ENCODE assay signal across 10 mouse cellular contexts in genomic region chr6:142414597-142414996, GRCm38 (mm10). TPM values are rescaled to one million over a fixed set of nuclear protein-coding genes. Genes with fewer than 3 reads are reported as not detected.
DNase-seq lines count a peak whose midpoint lies in the region; ATAC-seq and TF ChIP-seq lines count a peak whose summit lies in the region.
"Had no signal": no experiment of that assay in that cellular context is flagged by ENCODE, and none has a peak within 500 bp of the region (broad histone marks: within the 10 kb centered on the region; RNA-seq: fewer than 3 reads in every experiment).

No protein-coding gene starts in this region.

- intact Hi-C loops in heart, postnatal 14 days (cut with DNase I) = no loop called here

- no peaks in the 10 kb centered on the region for H3K36me3 ChIP-seq in heart, postnatal 0 days (replicated peaks; ENCODE audit: control insufficient read depth, insufficient read depth, low read length)
- H3K36me3 ChIP-seq in forebrain, embryonic 10.5 days (replicated peaks) = no peaks in the 10 kb centered on the region
- H3K36me3 ChIP-seq in limb, embryonic 13.5 days = peaks cover 8% of the 10 kb centered on the region; the same call in 1 of the 2 replicates

- WGBS in heart, postnatal 0 days = 4% methylated on average over 24 of the region's 24 CpGs
- 0% methylated on average over 24 of the region's 24 CpGs for WGBS in forebrain, embryonic 10.5 days
- WGBS in limb, embryonic 13.5 days = 3% methylated on average over 24 of the region's 24 CpGs
- 1% methylated on average over 24 of the region's 24 CpGs for WGBS in olfactory bulb, adult 2 months

- peaks cover 5% of the 10 kb centered on the region; the same call in 1 of the 2 replicates for H3K4me1 ChIP-seq in heart, postnatal 0 days (ENCODE audit: control insufficient read depth, insufficient read depth)
- peaks cover 27% of the 10 kb centered on the region for H3K4me1 ChIP-seq in forebrain, embryonic 10.5 days
- 0 out of 2 replicates have a peak, but pooled peaks cover 5% of the 10 kb centered on the region for H3K4me1 ChIP-seq in limb, embryonic 13.5 days
- peaks cover 4% of the 10 kb centered on the region; the same call in 1 of the 2 replicates for H3K4me1 ChIP-seq in olfactory bulb, adult 2 months (ENCODE audit: control insufficient read depth, insufficient read depth, low read length)

- no peak overlapping the region for H3K27ac ChIP-seq in heart, postnatal 0 days (ENCODE audit: low read depth)
- peak overlapping the region; percentile 48; the same call in 1 of the 2 replicates for H3K27ac ChIP-seq in forebrain, embryonic 10.5 days
- H3K27ac ChIP-seq in limb, embryonic 13.5 days = no peak overlapping the region
- H3K27ac ChIP-seq in olfactory bulb, adult 2 months (ENCODE audit: insufficient read depth, low read depth, low read length) = no peak overlapping the region

- ATAC-seq in heart, postnatal 0 days (ENCODE audit: insufficient read depth, low read depth) = no peak
- no peak; the same call in 1 of the 2 replicates for ATAC-seq in limb, embryonic 13.5 days (ENCODE audit: low FRiP score, low read depth)
- ATAC-seq: CD4-positive, CD25-positive, alpha-beta regulatory T cell, adult 4 months had no signal

- DNase-seq in heart, postnatal 0 days (ENCODE audit: low spot score) = no peak
- no peak for DNase-seq in heart, postnatal 14 days
- peak; percentile 35 for DNase-seq in forebrain, embryonic 10.5 days (ENCODE audit: extremely low spot score, low spot score)
- no peak for DNase-seq in thymus, postnatal 25 days
- no peak for DNase-seq in gastrocnemius, postnatal 4 days (ENCODE audit: low spot score in 2 of 2)
- DNase-seq in c-Kit-positive CD71-positive TER-119-positive erythroid progenitor cells, embryonic 14.5 days (ENCODE audit: low spot score) = no peak

- peak overlapping the region; percentile 46 for H3K4me2 ChIP-seq in heart, postnatal 0 days (ENCODE audit: low read depth, low read length)
- peak overlapping the region; percentile 61 for H3K4me2 ChIP-seq in limb, embryonic 13.5 days (replicated peaks)

- H3K9me3 ChIP-seq in heart, postnatal 0 days (replicated peaks; ENCODE audit: control insufficient read depth, low read length) = no peaks in the 10 kb centered on the region
- no peaks in the 10 kb centered on the region for H3K9me3 ChIP-seq in forebrain, embryonic 10.5 days
- H3K9me3 ChIP-seq in limb, embryonic 13.5 days = no peaks in the 10 kb centered on the region

- peak overlapping the region; percentile 30 for H3K4me3 ChIP-seq in heart, postnatal 0 days (ENCODE audit: low read depth, low read length)
- peak overlapping the region; percentile 54 for H3K4me3 ChIP-seq in forebrain, embryonic 10.5 days
- peak overlapping the region; percentile 37 for H3K4me3 ChIP-seq in limb, embryonic 13.5 days
- peak overlapping the region; percentile 10 for H3K4me3 ChIP-seq in olfactory bulb, adult 2 months (ENCODE audit: insufficient read depth, low read depth, low read length)

- no peak for TF ChIP-seq POLR2A in olfactory bulb, adult 2 months (IDR thresholded peaks at IDR 0.05; ENCODE audit: insufficient read depth, low read depth, low read length)

- H3K27me3 ChIP-seq in heart, postnatal 0 days (ENCODE audit: control insufficient read depth, insufficient read depth, low read length) = peaks cover 35% of the 10 kb centered on the region
- peaks cover 49% of the 10 kb centered on the region for H3K27me3 ChIP-seq in forebrain, embryonic 10.5 days (ENCODE audit: poor library complexity, severe bottlenecking)
- peaks cover 43% of the 10 kb centered on the region for H3K27me3 ChIP-seq in limb, embryonic 13.5 days

- no peak overlapping the region for H3K9ac ChIP-seq in heart, postnatal 0 days (replicated peaks; ENCODE audit: low read depth, low read length)
- H3K9ac ChIP-seq in limb, embryonic 13.5 days = peak overlapping the region; percentile 57; the same call in 1 of the 2 replicates

- TF ChIP-seq CTCF in heart, postnatal 0 days (IDR thresholded peaks at IDR 0.05; ENCODE audit: low read depth) = no peak
- no peak for TF ChIP-seq CTCF in olfactory bulb, adult 2 months (IDR thresholded peaks at IDR 0.05; ENCODE audit: insufficient read depth, low read depth, low read length)

- TF ChIP-seq EP300 in heart, postnatal 0 days (IDR thresholded peaks at IDR 0.05; ENCODE audit: low read depth) = no peak

RNA-seq across cellular contexts. Expression of gene Spx, which starts 1.4 kb away (rescaled TPM):
- not detected in 2 replicates for total RNA-seq in heart, postnatal 0 days (2014; rRNA removed; ENCODE audit: low replicate concordance)
- polyA plus RNA-seq in heart, postnatal 0 days (2015; fragmentation: Nextera tagmentation; extraction: Ambion mirVana) = 0.20 TPM in 1 of 2 replicates, not detected in the other
- not detected for total RNA-seq in heart, postnatal 14 days (2021)
- 0.33 and 0.53 TPM in 2 replicates for polyA plus RNA-seq in forebrain, embryonic 10.5 days (2016; fragmentation: Nextera tagmentation; extraction: Ambion mirVana)
- 0.65 and 1.0 TPM in 2 replicates for polyA plus RNA-seq in limb, embryonic 13.5 days (2015; fragmentation: Nextera tagmentation; extraction: Ambion mirVana)
- not detected in 2 replicates for polyA plus RNA-seq in olfactory bulb, adult 2 months (2012; ENCODE audit: insufficient read depth, insufficient read length, low replicate concordance, missing spikeins)
- total RNA-seq in gastrocnemius, postnatal 4 days (2021) = under 1 TPM in 1 of 2 experiments, not detected in 1; 0.41 TPM

RNA-seq across cellular contexts. Expression of gene Golt1b, which starts 27.6 kb away (rescaled TPM):
- total RNA-seq in heart, postnatal 0 days (2014; rRNA removed; ENCODE audit: low replicate concordance) = 23.2 and 30.8 TPM in 2 replicates
- 37.9 and 39.4 TPM in 2 replicates for polyA plus RNA-seq in heart, postnatal 0 days (2015; fragmentation: Nextera tagmentation; extraction: Ambion mirVana)
- total RNA-seq in heart, postnatal 14 days (2021) = 10 to 100 TPM; 16.7 to 18.7 TPM
- polyA plus RNA-seq in forebrain, embryonic 10.5 days (2016; fragmentation: Nextera tagmentation; extraction: Ambion mirVana) = 112 and 119 TPM in 2 replicates
- polyA plus RNA-seq in limb, embryonic 13.5 days (2015; fragmentation: Nextera tagmentation; extraction: Ambion mirVana) = 144 TPM in 2 replicates
- not detected in 2 replicates for polyA plus RNA-seq in olfactory bulb, adult 2 months (2012; ENCODE audit: insufficient read depth, insufficient read length, low replicate concordance, missing spikeins)
- total RNA-seq in gastrocnemius, postnatal 4 days (2021) = 10 to 100 TPM; 38.8 to 41.6 TPM

RNA-seq across cellular contexts. Expression of gene Recql, which starts 27.7 kb away (rescaled TPM):
- 3.1 and 5.6 TPM in 2 replicates for total RNA-seq in heart, postnatal 0 days (2014; rRNA removed; ENCODE audit: low replicate concordance)
- 8.6 and 8.8 TPM in 2 replicates for polyA plus RNA-seq in heart, postnatal 0 days (2015; fragmentation: Nextera tagmentation; extraction: Ambion mirVana)
- 1 to 10 TPM; 7.6 to 8.9 TPM for total RNA-seq in heart, postnatal 14 days (2021)
- polyA plus RNA-seq in forebrain, embryonic 10.5 days (2016; fragmentation: Nextera tagmentation; extraction: Ambion mirVana) = 42.8 and 43.5 TPM in 2 replicates
- polyA plus RNA-seq in limb, embryonic 13.5 days (2015; fragmentation: Nextera tagmentation; extraction: Ambion mirVana) = 28.0 and 30.5 TPM in 2 replicates
- polyA plus RNA-seq in olfactory bulb, adult 2 months (2012; ENCODE audit: insufficient read depth, insufficient read length, low replicate concordance, missing spikeins) = not detected in 2 replicates
- 10 to 100 TPM; 10.7 to 14.3 TPM for total RNA-seq in gastrocnemius, postnatal 4 days (2021)

RNA-seq across cellular contexts. Expression of gene Gys2, which starts 58.3 kb away (rescaled TPM):
- 0.76 TPM in 1 of 2 replicates, not detected in the other for total RNA-seq in heart, postnatal 0 days (2014; rRNA removed; ENCODE audit: low replicate concordance)
- polyA plus RNA-seq in heart, postnatal 0 days (2015; fragmentation: Nextera tagmentation; extraction: Ambion mirVana) = 0.04 TPM in 1 of 2 replicates, not detected in the other
- total RNA-seq in heart, postnatal 14 days (2021) = under 1 TPM in 1 of 2 experiments, not detected in 1; 0.17 TPM
- polyA plus RNA-seq in forebrain, embryonic 10.5 days (2016; fragmentation: Nextera tagmentation; extraction: Ambion mirVana) = not detected in 2 replicates
- polyA plus RNA-seq in limb, embryonic 13.5 days (2015; fragmentation: Nextera tagmentation; extraction: Ambion mirVana) = 0.14 TPM in 1 of 2 replicates, not detected in the other
- polyA plus RNA-seq in olfactory bulb, adult 2 months (2012; ENCODE audit: insufficient read depth, insufficient read length, low replicate concordance, missing spikeins) = not detected in 2 replicates
- under 1 TPM in 1 of 2 experiments, not detected in 1; 0.23 TPM for total RNA-seq in gastrocnemius, postnatal 4 days (2021)
- total RNA-seq: neutrophil, adult 5-6 weeks had no signal
- polyA plus RNA-seq: CD4-positive, CD25-positive, alpha-beta regulatory T cell, adult 4 months had no signal

Comparison
In these comparisons a context has a peak if more than half of its experiments do, and no peak if none do; other contexts are left out.
1. RNA of gene Golt1b, which starts 27.6 kb away (polyA plus RNA-seq): 144 TPM in limb, embryonic 13.5 days, 112 to 119 TPM in forebrain, embryonic 10.5 days and 37.9 to 39.4 TPM in heart, postnatal 0 days; not detected in olfactory bulb, adult 2 months; every median in the first group is over 10 times any median in the second.
2. Peak in every context shown above with its lines, with median percentiles within 50 percentile points of each other: H3K4me3 ChIP-seq.